Comparison of ENCODE assay signal across 8 mouse cellular contexts in the genomic region with DNA sequence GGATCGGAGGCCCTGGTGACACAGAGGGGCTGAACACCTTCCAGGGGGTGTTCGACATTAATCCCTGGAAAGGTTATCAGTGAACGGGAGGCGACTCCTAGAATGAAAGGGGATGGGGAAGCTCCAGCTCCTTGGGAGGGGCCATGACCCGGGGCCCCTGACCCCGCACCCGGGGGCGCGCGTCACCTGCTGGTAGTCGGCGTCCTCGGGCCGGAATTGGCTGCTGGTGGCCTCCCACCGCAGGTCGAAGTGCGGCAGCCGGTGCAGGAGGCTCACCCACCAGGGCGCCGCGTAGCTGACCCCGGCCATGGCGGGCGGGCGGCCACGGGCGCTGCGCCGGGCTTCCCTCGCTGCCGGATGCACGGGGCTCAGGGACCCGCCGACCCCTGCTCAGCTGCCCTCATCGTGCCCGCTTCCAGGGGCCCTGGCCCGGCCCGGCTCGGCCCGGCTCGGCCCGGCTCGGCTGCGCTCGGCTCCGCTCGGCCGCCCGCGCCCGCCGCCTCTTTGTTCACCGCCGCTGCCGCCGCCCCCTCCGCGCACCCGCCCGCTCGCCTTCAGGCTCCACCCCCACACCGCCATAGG. TPM values are rescaled to one million over a fixed set of nuclear protein-coding genes. Genes with fewer than 3 reads are reported as not detected.
DNase-seq lines count a peak whose midpoint lies in the region; ATAC-seq and TF ChIP-seq lines count a peak whose summit lies in the region.

Gene Ttyh3 (minus strand): TSS at position 513 of the 582 bp plus-strand sequence.

- H3K9ac ChIP-seq in kidney, embryonic 15.5 days: peak within 1 kb of the TSS; percentile 99
- peak within 1 kb of the TSS; percentile 80 for H3K9ac ChIP-seq in ES-E14 (ENCODE audit: insufficient read depth, low read depth, low read length, poor library complexity, severe bottlenecking)
- peak within 1 kb of the TSS; percentile 98 for H3K9ac ChIP-seq in embryonic facial prominence, embryonic 14.5 days (ENCODE audit: low read depth, low read length)
- peak within 1 kb of the TSS; percentile 95 for H3K9ac ChIP-seq in liver, adult 2 months (ENCODE audit: low read depth, low read length)

- H3K9me3 ChIP-seq in kidney, embryonic 15.5 days (replicated peaks): no peaks in the 10 kb centered on the region
- no peaks in the 10 kb centered on the region for H3K9me3 ChIP-seq in ES-E14 (ENCODE audit: control insufficient read depth, insufficient read depth, low read depth, low read length)
- no peaks in the 10 kb centered on the region for H3K9me3 ChIP-seq in embryonic facial prominence, embryonic 14.5 days (ENCODE audit: control insufficient read depth, low read length)
- H3K9me3 ChIP-seq in hindbrain, embryonic 10.5 days: no peaks in the 10 kb centered on the region

- H3K36me3 ChIP-seq in kidney, embryonic 15.5 days: peaks cover 15% of the 10 kb centered on the region
- H3K36me3 ChIP-seq in ES-E14 (ENCODE audit: control insufficient read depth, insufficient read depth, low read length, poor library complexity, severe bottlenecking): no peaks in the 10 kb centered on the region
- H3K36me3 ChIP-seq in embryonic facial prominence, embryonic 14.5 days (ENCODE audit: control insufficient read depth, insufficient read depth, low read length): peaks cover 18% of the 10 kb centered on the region
- peaks cover 37% of the 10 kb centered on the region for H3K36me3 ChIP-seq in hindbrain, embryonic 10.5 days
- H3K36me3 ChIP-seq in liver, adult 2 months (ENCODE audit: control insufficient read depth, insufficient read depth, low read length): no peaks in the 10 kb centered on the region

- ATAC-seq in kidney, embryonic 15.5 days (replicated peaks; ENCODE audit: low FRiP score): no peak; the same call in 1 of the 2 replicates
- no peak for ATAC-seq in embryonic facial prominence, embryonic 14.5 days (ENCODE audit: low read depth)
- peak; percentile 2; the same call in 1 of the 2 replicates for ATAC-seq in neutrophil, adult 5-6 weeks (ENCODE audit: extremely low read depth, insufficient number of reproducible peaks, low FRiP score, poor library complexity, severe bottlenecking)

- H3K4me2 ChIP-seq in kidney, embryonic 15.5 days: peak within 1 kb of the TSS; percentile 77
- H3K4me2 ChIP-seq in embryonic facial prominence, embryonic 14.5 days (ENCODE audit: low read depth, low read length): peak within 1 kb of the TSS; percentile 91

- H3K4me1 ChIP-seq in kidney, embryonic 15.5 days: peaks cover 62% of the 10 kb centered on the region
- H3K4me1 ChIP-seq in ES-E14 (ENCODE audit: control insufficient read depth in 2 of 2, insufficient read depth in 2 of 2, low read length in 2 of 2, poor library complexity in 1 of 2): peaks cover 0 to 11% of the 10 kb centered on the region in 2 experiments; a peak in 1 of 4 replicates
- peaks cover 24% of the 10 kb centered on the region for H3K4me1 ChIP-seq in embryonic facial prominence, embryonic 14.5 days (ENCODE audit: control insufficient read depth, insufficient read depth, low read length)
- H3K4me1 ChIP-seq in hindbrain, embryonic 10.5 days (replicated peaks): peaks cover 52% of the 10 kb centered on the region
- H3K4me1 ChIP-seq in liver, adult 2 months (ENCODE audit: control insufficient read depth, insufficient read depth, low read length): peaks cover 10% of the 10 kb centered on the region

- in situ Hi-C loops in ES-E14 (cut with MboI; ENCODE audit: low sequenced_read_pairs in 2 of 2, unreplicated experiment in 2 of 2): no loop called here

- 0 out of 2 replicates have a peak, but pooled peaks have one; percentile 7 for TF ChIP-seq POLR2A in liver, adult 2 months (IDR thresholded peaks at IDR 0.05; ENCODE audit: extremely low read depth, insufficient read depth, low read length)

- TF ChIP-seq CTCF in liver, adult 2 months (IDR thresholded peaks at IDR 0.05; ENCODE audit: low read depth, low read length): no peak

- no peak for DNase-seq in kidney, adult 9 months
- no peak for DNase-seq in ES-E14 (ENCODE audit: low read depth, low spot score)
- no peak for DNase-seq in embryonic facial prominence, embryonic 14.5 days (ENCODE audit: low spot score)
- no peak for DNase-seq in hindbrain, embryonic 10.5 days (ENCODE audit: low spot score)
- DNase-seq in liver, adult 2 months (ENCODE audit: extremely low read depth, low read depth, low spot score): no peak
- DNase-seq in B cell, adult 2 months: no peak

- no peaks in the 10 kb centered on the region for H3K27me3 ChIP-seq in kidney, embryonic 15.5 days
- H3K27me3 ChIP-seq in embryonic facial prominence, embryonic 14.5 days (replicated peaks; ENCODE audit: control insufficient read depth, insufficient read depth, low read length): no peaks in the 10 kb centered on the region
- H3K27me3 ChIP-seq in hindbrain, embryonic 10.5 days (ENCODE audit: insufficient read depth, poor library complexity, severe bottlenecking): no peaks in the 10 kb centered on the region; the same call in 1 of the 2 replicates
- H3K27me3 ChIP-seq in liver, adult 2 months (ENCODE audit: control insufficient read depth, insufficient read depth, low read length): no peaks in the 10 kb centered on the region

- H3K79me2 ChIP-seq in liver, adult 2 months (ENCODE audit: control insufficient read depth, insufficient read depth, low read length): no peaks in the 10 kb centered on the region

- peak within 1 kb of the TSS; percentile 82 for H3K4me3 ChIP-seq in kidney, embryonic 15.5 days (replicated peaks)
- H3K4me3 ChIP-seq in ES-E14 (ENCODE audit: insufficient read depth in 1 of 2, low read depth in 1 of 2, low read length in 2 of 2, poor library complexity in 1 of 2, severe bottlenecking in 1 of 2): peak within 1 kb of the TSS; percentile 81 to 85
- H3K4me3 ChIP-seq in embryonic facial prominence, embryonic 14.5 days (ENCODE audit: low read depth, low read length): peak within 1 kb of the TSS; percentile 90
- peak within 1 kb of the TSS; percentile 98 for H3K4me3 ChIP-seq in hindbrain, embryonic 10.5 days
- H3K4me3 ChIP-seq in liver, adult 2 months (ENCODE audit: insufficient read depth, low read depth, low read length): peak within 1 kb of the TSS; percentile 81

- peak within 1 kb of the TSS; percentile 86 for H3K27ac ChIP-seq in kidney, embryonic 15.5 days
- no peak within 1 kb of the TSS for H3K27ac ChIP-seq in ES-E14 (ENCODE audit: insufficient read depth, low read depth, low read length, poor library complexity, severe bottlenecking)
- H3K27ac ChIP-seq in embryonic facial prominence, embryonic 14.5 days (replicated peaks; ENCODE audit: low read depth, low read length): peak within 1 kb of the TSS; percentile 85
- H3K27ac ChIP-seq in hindbrain, embryonic 10.5 days: peak within 1 kb of the TSS; percentile 100
- H3K27ac ChIP-seq in liver, adult 2 months (replicated peaks; ENCODE audit: insufficient read depth, low read depth, low read length): no peak within 1 kb of the TSS

- 0% methylated on average over 60 of the region's 62 CpGs for WGBS in kidney, embryonic 15.5 days
- 0% methylated on average over 4 of the region's 62 CpGs for WGBS in embryonic facial prominence, embryonic 14.5 days
- WGBS in hindbrain, embryonic 10.5 days: under 1% methylated on average over 62 of the region's 62 CpGs
- WGBS in liver, adult 2 months: 1% methylated on average over 46 of the region's 62 CpGs

TF ChIP-seq in ES-E14, 5 proteins besides CTCF, POLR2A, EP300 and RAD21:
- 0 out of 2 replicates have a peak, but pooled peaks have one; percentile 23 for TF ChIP-seq HCFC1 (IDR thresholded peaks at IDR 0.05; ENCODE audit: borderline replicate concordance, insufficient read depth, low read length)
- no peak for TF ChIP-seq MAFK (IDR thresholded peaks at IDR 0.05; ENCODE audit: insufficient read depth, low read depth, low read length)
- TF ChIP-seq ZC3H11A (IDR thresholded peaks at IDR 0.05; ENCODE audit: borderline replicate concordance, low read depth, low read length): no peak
- no peak for TF ChIP-seq CHD2 (IDR thresholded peaks at IDR 0.05; ENCODE audit: low read depth, low read length)
TF ChIP-seq in ES-E14: peak in this region for 1.

RNA-seq across cellular contexts. Expression of gene Ttyh3, which starts in this region (rescaled TPM):
- polyA plus RNA-seq in kidney, embryonic 15.5 days (2015; fragmentation: Nextera tagmentation; extraction: Ambion mirVana): 32.3 and 39.9 TPM in 2 replicates
- 14.9 and 18.6 TPM in 2 replicates for total RNA-seq in ES-E14 (2012; rRNA removed)
- polyA plus RNA-seq in embryonic facial prominence, embryonic 14.5 days (2014; fragmentation: Nextera tagmentation; extraction: Ambion mirVana): 47.5 and 50.5 TPM in 2 replicates
- 32.1 and 52.5 TPM in 2 replicates for polyA plus RNA-seq in hindbrain, embryonic 10.5 days (2016; fragmentation: Nextera tagmentation; extraction: Ambion mirVana)
- total RNA-seq in liver, adult 2 months (2014; rRNA removed): 1.9 and 2.7 TPM in 2 replicates
- polyA plus RNA-seq in liver, adult 2 months (2012; rRNA removed): 7.1 and 8.6 TPM in 2 replicates
- 54.6 and 59.8 TPM in 2 replicates for total RNA-seq in neutrophil, adult 5-6 weeks (2017)

Comparison
In these comparisons a context has a peak if more than half of its experiments do, and no peak if none do; other contexts are left out.
1. H3K27ac ChIP-seq: peak in kidney, embryonic 15.5 days (single experiment), embryonic facial prominence, embryonic 14.5 days (single experiment) and hindbrain, embryonic 10.5 days (single experiment); none in ES-E14 (single experiment) and liver, adult 2 months (single experiment).
2. Peak in every context shown above with its lines, with median percentiles within 50 percentile points of each other: H3K4me3 ChIP-seq and H3K9ac ChIP-seq.